Mouse (Mus musculus): ENCODE measurements around the gene Tbc1d2. TPM values are rescaled to one million over a fixed set of nuclear protein-coding genes. Genes with fewer than 3 reads are reported as not detected.

Tbc1d2 gene
- polyA plus RNA-seq, 1 experiment: 6.8 TPM

- no peak for TF ChIP-seq CTCF (IDR thresholded peaks at IDR 0.05; ENCODE audit: extremely low read depth, insufficient read length, insufficient replicate concordance, low read depth, low read length)
- no peak for TF ChIP-seq POLR2A (IDR thresholded peaks at IDR 0.05; ENCODE audit: low read depth, low read length)
- WGBS: 86% methylated on average over 5 of the region's 5 CpGs
- Histone ChIP-seq H3K27me3 (ENCODE audit: control insufficient read depth, insufficient read depth, low read length) (no peaks in the 10 kb centered on the region), H3K36me3 (ENCODE audit: control insufficient read depth, insufficient read depth, low read length) (peaks cover 14% of the 10 kb centered on the region), H3K4me1 (ENCODE audit: control insufficient read depth, insufficient read depth, insufficient read length, low read length) (peaks cover 50% of the 10 kb centered on the region), H3K27ac (ENCODE audit: insufficient read depth, low read depth, low read length) (no peak overlapping the region), H3K4me3 (ENCODE audit: low read depth, low read length) (no peak overlapping the region)
Observed at GRCm38 (mm10) chr4:46569671-46570070, 80.3 kb downstream of the Tbc1d2 start.

- Histone ChIP-seq H3K27ac (ENCODE audit: insufficient read depth, low read depth, low read length) (no peak overlapping the region), H3K36me3 (ENCODE audit: control insufficient read depth, insufficient read depth, low read length) (peaks cover 6% of the 10 kb centered on the region), H3K4me3 (ENCODE audit: low read depth, low read length) (no peak overlapping the region), H3K4me1 (ENCODE audit: control insufficient read depth, insufficient read depth, insufficient read length, low read length) (peaks cover 50% of the 10 kb centered on the region), H3K27me3 (ENCODE audit: control insufficient read depth, insufficient read depth, low read length) (no peaks in the 10 kb centered on the region)
- TF ChIP-seq POLR2A (IDR thresholded peaks at IDR 0.05; ENCODE audit: low read depth, low read length): no peak
- TF ChIP-seq CTCF (IDR thresholded peaks at IDR 0.05; ENCODE audit: extremely low read depth, insufficient read length, insufficient replicate concordance, low read depth, low read length): no peak
- 85% methylated on average over 8 of the region's 8 CpGs for WGBS
Observed at GRCm38 (mm10) chr4:46568169-46568568, 81.8 kb downstream of the Tbc1d2 start.

DNA sequence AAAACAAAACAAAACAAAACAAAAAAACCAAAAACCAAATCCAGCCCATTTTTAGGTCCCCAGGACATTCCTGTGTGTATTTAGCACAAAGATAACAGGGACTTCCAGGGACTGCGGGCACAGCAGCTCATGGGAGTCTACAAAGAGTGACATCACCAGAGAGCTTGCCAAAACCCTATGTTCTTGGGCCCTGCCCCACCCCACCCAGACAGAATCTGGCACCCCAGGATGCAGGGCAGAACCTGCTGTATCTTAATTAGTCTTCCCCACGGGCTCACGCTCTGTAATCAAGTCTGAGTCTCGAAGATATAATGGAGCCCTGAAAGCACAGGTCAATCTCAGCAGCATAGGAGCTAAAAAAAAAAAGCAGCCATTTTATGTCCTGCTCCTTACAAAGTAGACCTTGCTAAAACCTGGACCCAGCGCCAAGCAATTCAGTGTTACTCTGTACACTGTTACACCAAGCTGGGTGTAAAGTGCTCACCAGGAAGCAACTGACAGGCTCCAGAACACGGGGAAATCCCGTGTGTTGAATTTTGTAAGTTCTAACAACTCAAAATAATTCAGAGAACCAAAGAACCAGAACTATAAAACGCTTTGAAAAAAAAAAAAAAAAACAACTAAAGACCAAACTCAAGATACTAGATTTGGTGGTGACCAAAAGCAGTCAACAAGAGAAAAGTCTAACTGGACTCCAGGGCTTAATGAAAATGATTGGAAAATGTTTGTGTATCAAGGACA lies 82.9 kb downstream of the Tbc1d2 start:
- WGBS: 26% methylated on average over 8 of the region's 8 CpGs
- TF ChIP-seq POLR2A (IDR thresholded peaks at IDR 0.05; ENCODE audit: low read depth, low read length) (no peak), CTCF (IDR thresholded peaks at IDR 0.05; ENCODE audit: extremely low read depth, insufficient read length, insufficient replicate concordance, low read depth, low read length) (no peak)
- H3K4me3 ChIP-seq (ENCODE audit: low read depth, low read length): no peak overlapping the region
- peaks cover 43% of the 10 kb centered on the region for H3K4me1 ChIP-seq (ENCODE audit: control insufficient read depth, insufficient read depth, insufficient read length, low read length)
- H3K27me3 ChIP-seq (ENCODE audit: control insufficient read depth, insufficient read depth, low read length): no peaks in the 10 kb centered on the region
- peak overlapping the region; percentile 48 for H3K27ac ChIP-seq (ENCODE audit: insufficient read depth, low read depth, low read length)
- H3K36me3 ChIP-seq (ENCODE audit: control insufficient read depth, insufficient read depth, low read length): peaks cover 14% of the 10 kb centered on the region

- no peak overlapping the region for H3K27ac ChIP-seq (ENCODE audit: insufficient read depth, low read depth, low read length)
- H3K36me3 ChIP-seq (ENCODE audit: control insufficient read depth, insufficient read depth, low read length): peaks cover 19% of the 10 kb centered on the region
- H3K4me3 ChIP-seq (ENCODE audit: low read depth, low read length): no peak overlapping the region
- TF ChIP-seq POLR2A (IDR thresholded peaks at IDR 0.05; ENCODE audit: low read depth, low read length) (no peak), CTCF (IDR thresholded peaks at IDR 0.05; ENCODE audit: extremely low read depth, insufficient read length, insufficient replicate concordance, low read depth, low read length) (no peak)
- peaks cover 36% of the 10 kb centered on the region for H3K4me1 ChIP-seq (ENCODE audit: control insufficient read depth, insufficient read depth, insufficient read length, low read length)
- WGBS: 81% methylated on average over 4 of the region's 4 CpGs
- no peaks in the 10 kb centered on the region for H3K27me3 ChIP-seq (ENCODE audit: control insufficient read depth, insufficient read depth, low read length)
Observed at GRCm38 (mm10) chr4:46565393-46565955, 84.5 kb downstream of the Tbc1d2 start.

GRCm38 (mm10) chr4:46564247-46564646 lies 85.8 kb downstream of the Tbc1d2 start:
- Histone ChIP-seq H3K27me3 (ENCODE audit: control insufficient read depth, insufficient read depth, low read length) (no peaks in the 10 kb centered on the region), H3K4me3 (ENCODE audit: low read depth, low read length) (no peak overlapping the region), H3K27ac (ENCODE audit: insufficient read depth, low read depth, low read length) (peak overlapping the region; percentile 50), H3K4me1 (ENCODE audit: control insufficient read depth, insufficient read depth, insufficient read length, low read length) (peaks cover 46% of the 10 kb centered on the region), H3K36me3 (ENCODE audit: control insufficient read depth, insufficient read depth, low read length) (peaks cover 27% of the 10 kb centered on the region)
- 78% methylated on average over 4 of the region's 4 CpGs for WGBS
- TF ChIP-seq CTCF (IDR thresholded peaks at IDR 0.05; ENCODE audit: extremely low read depth, insufficient read length, insufficient replicate concordance, low read depth, low read length): no peak
- no peak for TF ChIP-seq POLR2A (IDR thresholded peaks at IDR 0.05; ENCODE audit: low read depth, low read length)

- Histone ChIP-seq H3K36me3 (ENCODE audit: control insufficient read depth, insufficient read depth, low read length) (peaks cover 27% of the 10 kb centered on the region), H3K4me3 (ENCODE audit: low read depth, low read length) (no peak overlapping the region), H3K4me1 (ENCODE audit: control insufficient read depth, insufficient read depth, insufficient read length, low read length) (peaks cover 47% of the 10 kb centered on the region), H3K27ac (ENCODE audit: insufficient read depth, low read depth, low read length) (peak overlapping the region; percentile 50), H3K27me3 (ENCODE audit: control insufficient read depth, insufficient read depth, low read length) (no peaks in the 10 kb centered on the region)
- TF ChIP-seq POLR2A (IDR thresholded peaks at IDR 0.05; ENCODE audit: low read depth, low read length) (no peak), CTCF (IDR thresholded peaks at IDR 0.05; ENCODE audit: extremely low read depth, insufficient read length, insufficient replicate concordance, low read depth, low read length) (no peak)
- WGBS: 22% methylated on average over 10 of the region's 10 CpGs
Observed at GRCm38 (mm10) chr4:46563847-46564246, 86.2 kb downstream of the Tbc1d2 start.

- Histone ChIP-seq H3K27me3 (ENCODE audit: control insufficient read depth, insufficient read depth, low read length) (no peaks in the 10 kb centered on the region), H3K4me3 (ENCODE audit: low read depth, low read length) (no peak overlapping the region), H3K4me1 (ENCODE audit: control insufficient read depth, insufficient read depth, insufficient read length, low read length) (peaks cover 48% of the 10 kb centered on the region), H3K27ac (ENCODE audit: insufficient read depth, low read depth, low read length) (no peak overlapping the region), H3K36me3 (ENCODE audit: control insufficient read depth, insufficient read depth, low read length) (peaks cover 25% of the 10 kb centered on the region)
- TF ChIP-seq POLR2A (IDR thresholded peaks at IDR 0.05; ENCODE audit: low read depth, low read length): no peak
- TF ChIP-seq CTCF (IDR thresholded peaks at IDR 0.05; ENCODE audit: extremely low read depth, insufficient read length, insufficient replicate concordance, low read depth, low read length): no peak
- 98% methylated on average over 14 of the region's 14 CpGs for WGBS
Observed at GRCm38 (mm10) chr4:46562841-46563240, 87.2 kb downstream of the Tbc1d2 start.
